Mouse (Mus musculus) thymus, adult 18-20 months (tissue): ENCODE data around the gene Sprr2a3.
"Not testable (repeated sequence)": the region's sequence is repeated elsewhere in the genome, so short reads cannot be mapped to it uniquely, and the experiment has no call there.

ENCODE experiments used
- DNase-seq, 2 experiments: peaks; one replicate each; pipeline ENCODE4 v3.0.0; 2022; ENCODE audit warnings: mixed read lengths in 2 of 2

Gene Sprr2a3

GRCm38 (mm10) chr3:92285101-92285500 is at the start of gene Sprr2a3:
TSS of gene Sprr2a3 (plus strand) at chr3:92285417.
- DNase-seq = not testable (repeated sequence)

GRCm38 (mm10) chr3:92236463-92237189 is 48.6 kb upstream of the Sprr2a3 start:
- not testable (repeated sequence) for DNase-seq

- not testable (repeated sequence) for DNase-seq
Measured at GRCm38 (mm10) chr3:92238736-92239135, 46.5 kb upstream of the Sprr2a3 start.

GRCm38 (mm10) chr3:92239197-92239596 is 46.0 kb upstream of the Sprr2a3 start:
- not testable (repeated sequence) for DNase-seq

- not testable (repeated sequence) for DNase-seq
Measured at GRCm38 (mm10) chr3:92244833-92245232, 40.4 kb upstream of the Sprr2a3 start.

- DNase-seq = not testable (repeated sequence)
Measured at GRCm38 (mm10) chr3:92246245-92246644, 39.0 kb upstream of the Sprr2a3 start.

- DNase-seq = not testable (repeated sequence)
Measured at GRCm38 (mm10) chr3:92248494-92248893, 36.7 kb upstream of the Sprr2a3 start.

- DNase-seq = not testable (repeated sequence)
Measured at GRCm38 (mm10) chr3:92250450-92250849, 34.8 kb upstream of the Sprr2a3 start.

- DNase-seq = not testable (repeated sequence)
Measured at GRCm38 (mm10) chr3:92253860-92254259, 31.4 kb upstream of the Sprr2a3 start.

GRCm38 (mm10) chr3:92258526-92258925 is 26.7 kb upstream of the Sprr2a3 start:
- not testable (repeated sequence) for DNase-seq

GRCm38 (mm10) chr3:92263462-92263861 is 21.8 kb upstream of the Sprr2a3 start:
- DNase-seq = not testable (repeated sequence)

GRCm38 (mm10) chr3:92271414-92271985 is 13.7 kb upstream of the Sprr2a3 start:
- DNase-seq = not testable (repeated sequence)

- not testable (repeated sequence) for DNase-seq
Measured at GRCm38 (mm10) chr3:92273504-92273903, 11.7 kb upstream of the Sprr2a3 start.

- DNase-seq = not testable (repeated sequence)
Measured at GRCm38 (mm10) chr3:92274018-92274417, 11.2 kb upstream of the Sprr2a3 start.

GRCm38 (mm10) chr3:92279663-92280062 is 5.6 kb upstream of the Sprr2a3 start:
- DNase-seq = not testable (repeated sequence)

GRCm38 (mm10) chr3:92280963-92281606 is 4.1 kb upstream of the Sprr2a3 start:
- not testable (repeated sequence) for DNase-seq

- peak in 1 of 2 experiments; percentile 0 for DNase-seq
Measured at GRCm38 (mm10) chr3:92288489-92288888, 3.3 kb downstream of the Sprr2a3 start.

- DNase-seq = no peak
Measured at GRCm38 (mm10) chr3:92307406-92307805, 22.2 kb downstream of the Sprr2a3 start.

GRCm38 (mm10) chr3:92316320-92316719 is 31.1 kb downstream of the Sprr2a3 start, which contains the start of gene Sprr2b:
TSS of gene Sprr2b (plus strand) at chr3:92316620.
- DNase-seq = no peak

- DNase-seq = no peak
Measured at GRCm38 (mm10) chr3:92317384-92317783, 32.2 kb downstream of the Sprr2a3 start.

- no peak for DNase-seq
Measured at GRCm38 (mm10) chr3:92336278-92336677, 51.1 kb downstream of the Sprr2a3 start.

GRCm38 (mm10) chr3:92338840-92339239 is 53.6 kb downstream of the Sprr2a3 start, which contains the start of gene Sprr2d:
TSS of gene Sprr2d (plus strand) at chr3:92339140.
- DNase-seq = no peak
